Mouse (Mus musculus) bone marrow macrophage, adult 2 months (primary cell): ENCODE measurements at regions not wholly inside any gene's neighbourhood (a gene's known extent, or its start where the extent isn't known, plus 50 kb on each side); places are given as distances from the start of the nearest gene placed in this dataset.

Experiments used
- CTCF ChIP-seq: IDR thresholded peaks from 2 replicates; pipeline ENCODE4 v1.5.1; 2012; ENCODE audit warnings: low read depth, mild to moderate bottlenecking, low read length, moderate library complexity
- POLR2A ChIP-seq: IDR thresholded peaks from 2 replicates; pipeline ENCODE4 v1.6.1; 2012; ENCODE audit warnings: mild to moderate bottlenecking, low read depth, low read length, borderline replicate concordance

DNA sequence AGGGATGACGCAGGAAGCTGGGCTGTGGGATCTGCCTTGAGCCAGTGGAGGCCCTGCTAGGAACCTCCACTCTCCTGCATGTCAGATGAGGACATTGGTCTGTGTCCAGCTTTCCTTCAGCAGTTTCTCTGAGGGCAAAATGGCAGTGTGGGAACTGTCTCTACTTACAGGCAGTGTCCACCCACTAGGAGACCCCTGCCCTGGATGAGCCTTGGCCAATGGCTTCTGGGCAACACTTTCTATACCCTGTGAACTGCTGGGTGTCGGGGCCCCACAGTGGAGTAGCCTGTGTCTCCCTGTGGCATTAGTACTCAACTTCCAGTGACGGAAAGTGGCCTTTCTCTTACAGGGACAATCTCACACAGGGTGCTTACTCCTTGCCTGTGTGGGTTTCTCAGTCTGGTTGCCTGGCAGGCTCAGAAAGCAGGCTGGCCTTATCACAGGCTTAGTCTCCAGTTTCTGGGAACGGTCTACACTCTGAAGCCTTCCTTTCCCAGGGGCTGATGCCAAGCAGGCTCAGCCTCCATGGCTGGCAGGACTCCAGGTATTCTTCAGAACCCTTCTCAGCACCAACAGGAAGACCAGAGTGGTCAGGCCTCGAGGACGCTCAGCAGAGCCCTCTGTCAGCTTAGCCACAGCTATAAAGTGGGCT lies 378.8 kb downstream of the Rps24 start:
- TF ChIP-seq POLR2A = no peak
- no peak for TF ChIP-seq CTCF
